Mouse (Mus musculus) kidney, embryonic 16.5 days (tissue): ENCODE measurements at regions not wholly inside any gene's neighbourhood (a gene's known extent, or its start where the extent isn't known, plus 50 kb on each side); places are given as distances from the start of the nearest gene placed in this dataset.

Experiments
- ATAC-seq: fragments of 200-750 bp; cut with Nextera tagmentation; 2 replicates; pipeline ENCODE4 v1.8.0; 2017; ENCODE audit warnings: moderate TSS enrichment; ENCODE audit not compliant: low FRiP score, low TSS enrichment
- H3K27ac ChIP-seq: fragments of 300-500 bp; sonication (generic); 2 replicates; pipeline ENCODE4 v1.5.1; 2014; ENCODE audit warnings: low read length
- H3K27me3 ChIP-seq: fragments of 300-500 bp; sonication (generic); 2 replicates; pipeline ENCODE4 v1.6.1; 2014; ENCODE audit warnings: low read length, control low read depth, mixed read lengths; ENCODE audit not compliant: insufficient read depth
- H3K36me3 ChIP-seq: fragments of 300-500 bp; sonication (generic); 2 replicates; pipeline ENCODE4 v1.6.1; 2014; ENCODE audit warnings: low read length, control low read depth, mixed read lengths; ENCODE audit not compliant: insufficient read depth
- H3K4me1 ChIP-seq: fragments of 300-500 bp; sonication (generic); 2 replicates; pipeline ENCODE4 v1.6.1; 2014; ENCODE audit warnings: low read length, control low read depth, mixed read lengths; ENCODE audit not compliant: insufficient read depth
- H3K4me2 ChIP-seq: fragments of 300-500 bp; sonication (generic); replicated peaks from 2 replicates; pipeline ENCODE4 v1.6.1; 2014; ENCODE audit warnings: low read depth, low read length
- H3K4me3 ChIP-seq: fragments of 300-500 bp; sonication (generic); 2 replicates; pipeline ENCODE4 v1.5.1; 2014; ENCODE audit warnings: mild to moderate bottlenecking, low read length
- H3K9ac ChIP-seq: fragments of 300-500 bp; sonication (generic); replicated peaks from 2 replicates; pipeline ENCODE4 v1.6.1; 2014; ENCODE audit warnings: low read length
- H3K9me3 ChIP-seq: fragments of 300-500 bp; sonication (generic); 2 replicates; pipeline ENCODE4 v1.6.1; 2016; ENCODE audit warnings: low read length, control low read depth
- WGBS: fragments of 180-500 bp; shearing (Covaris S2); extraction: QIAGEN DNeasy Blood & Tissue Kit; methylation state at CpG from one replicate; pipeline ENCODE4 v1.1.7; 2014; 5-methylcytosine and 5-hydroxymethylcytosine counted together

GRCm38 (mm10) chr8:23580701-23581100 is 1145.0 kb downstream of the Adam3 start:
- WGBS, result 74% methylated on average over 2 of the region's 2 CpGs
- H3K4me1 ChIP-seq, result no peaks in the 10 kb centered on the region
- H3K36me3 ChIP-seq, result no peaks in the 10 kb centered on the region
- no peak overlapping the region for H3K9ac ChIP-seq
- no peaks in the 10 kb centered on the region for H3K9me3 ChIP-seq
- H3K27me3 ChIP-seq, result no peaks in the 10 kb centered on the region
- no peak overlapping the region for H3K4me2 ChIP-seq
- ATAC-seq, result no peak
- H3K27ac ChIP-seq, result no peak overlapping the region
- H3K4me3 ChIP-seq, result no peak overlapping the region
